8 mouse cellular contexts compared by ENCODE assay signal in genomic region chr15:27630601-27631383, GRCm38 (mm10). TPM values are rescaled to one million over a fixed set of nuclear protein-coding genes. Genes with fewer than 3 reads are reported as not detected.
A peak's percentile ranks its signal among the peaks of the same experiment; 100 is the strongest.
DNase-seq lines count a peak whose midpoint lies in the region; ATAC-seq lines count a peak whose summit lies in the region.

Gene Otulin, minus strand, starts transcription at chr15:27630693.

- DNase-seq in WW6 (ENCODE audit: low read depth, low spot score) = peak; percentile 84
- peak; percentile 98 to 99 for DNase-seq in cerebellum, postnatal 4 days (ENCODE audit: low spot score in 2 of 2)
- DNase-seq in gastrocnemius, adult 18-20 months (ENCODE audit: low spot score) = peak; percentile 99
- DNase-seq in left cerebral cortex, adult 18-20 months (ENCODE audit: low spot score in 2 of 2) = peak; percentile 99 to 100
- peak; percentile 98 for DNase-seq in right cerebral cortex, adult 18-20 months
- peak; percentile 95 for DNase-seq in urinary bladder, postnatal 10 days (ENCODE audit: low spot score)

- H3K4me1 ChIP-seq in hindbrain, embryonic 16.5 days (ENCODE audit: control insufficient read depth, insufficient read depth, low read depth, low read length) = peaks cover 13% of the 10 kb centered on the region

- peaks cover 45% of the 10 kb centered on the region for H3K79me2 ChIP-seq in macrophage (ENCODE audit: inconsistent target)

- peak; percentile 98 for ATAC-seq in hindbrain, embryonic 16.5 days

- H3K36me3 ChIP-seq in hindbrain, embryonic 16.5 days (ENCODE audit: control insufficient read depth, insufficient read depth, low read length) = no peaks in the 10 kb centered on the region
- no peaks in the 10 kb centered on the region for H3K36me3 ChIP-seq in macrophage (ENCODE audit: inconsistent target)

- peak within 1 kb of the TSS; percentile 51 for H3K27ac ChIP-seq in hindbrain, embryonic 16.5 days (ENCODE audit: low read depth, low read length)
- H3K27ac ChIP-seq in macrophage = peak within 1 kb of the TSS; percentile 65

- peak within 1 kb of the TSS; percentile 65 for H3K4me2 ChIP-seq in hindbrain, embryonic 16.5 days (ENCODE audit: low read length)

- H3K9ac ChIP-seq in hindbrain, embryonic 16.5 days (ENCODE audit: low read depth, low read length) = peak within 1 kb of the TSS; percentile 86

- no peaks in the 10 kb centered on the region for H3K9me3 ChIP-seq in hindbrain, embryonic 16.5 days (ENCODE audit: control insufficient read depth, low read length)

- H3K27me3 ChIP-seq in hindbrain, embryonic 16.5 days (replicated peaks; ENCODE audit: control insufficient read depth, insufficient read depth, low read length) = no peaks in the 10 kb centered on the region

- peak within 1 kb of the TSS; percentile 96 for H3K4me3 ChIP-seq in hindbrain, embryonic 16.5 days (ENCODE audit: low read length)
- peak within 1 kb of the TSS; percentile 79 for H3K4me3 ChIP-seq in macrophage (ENCODE audit: inconsistent target)

- WGBS in hindbrain, embryonic 16.5 days = 5% methylated on average over 56 of the region's 56 CpGs
- 12% methylated on average over 56 of the region's 56 CpGs for WGBS in macrophage (ENCODE audit: missing documents)

RNA-seq across cellular contexts. Expression of gene Otulin, which starts in this region (rescaled TPM):
- 10 to 100 TPM; 17.8 to 28.3 TPM for total RNA-seq in gastrocnemius, adult 18-20 months (2021)
- polyA plus RNA-seq in hindbrain, embryonic 16.5 days (2015; fragmentation: Nextera tagmentation; extraction: Ambion mirVana) = 12.3 and 24.2 TPM in 2 replicates
- total RNA-seq in left cerebral cortex, adult 18-20 months (2021) = 10 to 100 TPM; 19.7 to 21.5 TPM
- total RNA-seq in macrophage (2018; cell fraction: chromatin; rRNA removed) = 100 to 1,000 TPM in 2 of 26 experiments, 10 to 100 TPM in 24; 33.5 to 108 (median 60.6) TPM
- 10 to 100 TPM; 41.1 to 67.8 (median 52.0) TPM for total RNA-seq in macrophage (2018; cell fraction: cytosol; rRNA removed)
- 100 to 1,000 TPM in 3 of 26 experiments, 10 to 100 TPM in 23; 40.5 to 114 (median 67.3) TPM for total RNA-seq in macrophage (2018; cell fraction: nucleus; rRNA removed)
- polyA plus RNA-seq in macrophage (2018) = 43.1 to 52.3 TPM (median 48.8 TPM) in 3 replicates

Comparison
In these comparisons a context has a peak if more than half of its experiments do, and no peak if none do; other contexts are left out.
1. Peak in every context shown above with its lines: DNase-seq, ATAC-seq, H3K4me3 ChIP-seq and H3K27ac ChIP-seq.